Mouse (Mus musculus) spleen, adult 2 months (tissue): ENCODE results near the gene Cog5.

Experiments used
- CTCF ChIP-seq: fragments of 200-500 bp; IDR thresholded peaks from 2 replicates; pipeline ENCODE4 v1.5.1; 2011; ENCODE audit warnings: mild to moderate bottlenecking, inconsistent platforms; ENCODE audit not compliant: insufficient read depth, insufficient read length, insufficient replicate concordance; ENCODE audit errors: extremely low read depth
- POLR2A ChIP-seq: fragments of 200-500 bp; IDR thresholded peaks from 2 replicates; pipeline ENCODE4 v1.6.1; 2011; ENCODE audit warnings: low read depth, low read length, inconsistent platforms

DNA sequence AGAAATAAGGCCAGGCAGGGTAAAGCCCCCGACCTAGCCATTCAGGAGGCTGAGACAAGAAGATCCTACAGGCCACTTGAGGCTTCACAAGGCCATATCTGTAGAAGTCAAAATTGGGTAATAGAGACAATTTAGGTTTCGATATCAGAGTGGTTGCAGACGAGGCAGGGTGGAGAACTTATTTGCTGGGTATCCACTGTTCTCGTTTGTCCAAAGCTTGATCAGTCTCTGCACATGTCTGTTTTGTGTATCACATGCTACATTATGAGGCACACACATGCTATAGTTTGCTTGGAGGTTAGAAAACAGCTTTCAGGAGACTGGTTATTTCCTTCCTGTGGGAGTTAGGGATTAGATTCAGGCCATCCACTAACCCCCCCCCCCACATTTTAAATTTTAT, 301.2 kb downstream of the Cog5 start:
- TF ChIP-seq CTCF (no peak), POLR2A (no peak)
